Mouse (Mus musculus): ENCODE results near the gene Tbx10. TPM values are rescaled to one million over a fixed set of nuclear protein-coding genes. Genes with fewer than 3 reads are reported as not detected.
A peak's percentile ranks its signal among the peaks of the same experiment; 100 is the strongest.
"Not testable (repeated sequence)": the region's sequence is repeated elsewhere in the genome, so short reads cannot be mapped to it uniquely, and the experiment has no call there.

Gene Tbx10
- polyA plus RNA-seq, 1 experiment from 2014 or later = not detected

DNA sequence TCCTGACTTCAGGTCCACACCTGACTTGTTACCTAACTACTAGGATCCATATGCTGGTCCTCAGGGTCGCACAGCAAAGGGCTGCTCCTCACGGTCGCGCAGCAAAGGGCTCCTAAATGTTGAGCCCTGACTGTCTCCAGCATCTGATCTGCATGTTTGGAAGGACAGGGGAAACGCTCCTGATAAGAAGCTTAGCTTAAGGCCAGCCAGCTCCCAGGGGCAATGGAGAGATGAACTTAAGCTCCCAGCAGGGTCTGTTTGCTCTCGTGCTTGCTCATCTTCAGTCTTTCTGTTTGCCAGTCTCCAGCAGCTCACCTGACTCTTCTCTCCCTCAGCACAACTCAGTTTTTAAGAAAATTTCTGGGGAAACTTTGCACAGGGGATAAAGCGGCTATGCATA is 40.1 kb downstream of the Tbx10 start:
- Histone ChIP-seq H3K9ac (no peak overlapping the region), H3K9me3 (no peaks in the 10 kb centered on the region), H3K27me3 (no peaks in the 10 kb centered on the region), H3K36me3 (peaks cover 7% of the 10 kb centered on the region; the same call in 1 of the 2 replicates), H3K4me1 (0 out of 2 replicates have a peak, but pooled peaks cover 5% of the 10 kb centered on the region), H3K4me2 (replicated peaks) (no peak overlapping the region), H3K4me3 (no peak overlapping the region), H3K27ac (no peak overlapping the region)
- 63% methylated on average over 7 of the region's 7 CpGs for WGBS
- ATAC-seq (ENCODE audit: insufficient number of reproducible peaks, insufficient read depth, low FRiP score, low TSS enrichment) = no peak

DNA sequence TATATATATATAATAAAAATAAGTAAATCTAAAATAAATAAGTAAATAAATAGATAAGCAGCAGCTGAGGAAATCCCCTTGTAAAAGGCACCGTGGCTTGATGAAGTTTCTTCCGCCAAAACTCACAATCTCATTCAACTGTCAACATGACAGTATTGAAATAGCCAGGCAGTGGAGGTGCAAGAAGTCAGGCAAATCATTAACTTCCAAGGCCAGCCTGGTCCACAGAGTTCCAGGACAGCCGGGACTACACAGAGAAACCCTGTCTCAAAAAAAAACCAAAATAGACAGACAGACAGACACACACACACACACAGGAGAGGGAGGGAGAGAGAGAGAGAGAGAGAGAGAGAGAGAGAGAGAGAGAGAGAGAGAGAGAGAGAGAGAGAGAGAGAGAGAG is 40.7 kb downstream of the Tbx10 start:
- WGBS = 81% methylated on average over 3 of the region's 3 CpGs
- ATAC-seq (ENCODE audit: insufficient number of reproducible peaks, insufficient read depth, low FRiP score, low TSS enrichment) = no peak
- peaks cover 7% of the 10 kb centered on the region; the same call in 1 of the 2 replicates for H3K36me3 ChIP-seq
- H3K4me2 ChIP-seq (replicated peaks) = no peak overlapping the region
- H3K27me3 ChIP-seq = no peaks in the 10 kb centered on the region
- H3K27ac ChIP-seq = no peak overlapping the region
- H3K4me1 ChIP-seq = 0 out of 2 replicates have a peak, but pooled peaks cover 5% of the 10 kb centered on the region
- H3K9me3 ChIP-seq = no peaks in the 10 kb centered on the region
- H3K4me3 ChIP-seq = no peak overlapping the region
- no peak overlapping the region for H3K9ac ChIP-seq

GRCm38 (mm10) chr19:4033742-4034141 is 41.2 kb downstream of the Tbx10 start:
- H3K4me1 ChIP-seq = 0 out of 2 replicates have a peak, but pooled peaks cover 5% of the 10 kb centered on the region
- H3K27ac ChIP-seq = no peak overlapping the region
- H3K9me3 ChIP-seq = no peaks in the 10 kb centered on the region
- no peak for ATAC-seq (ENCODE audit: insufficient number of reproducible peaks, insufficient read depth, low FRiP score, low TSS enrichment)
- H3K27me3 ChIP-seq = no peaks in the 10 kb centered on the region
- no peak overlapping the region for H3K9ac ChIP-seq
- H3K36me3 ChIP-seq = peaks cover 7% of the 10 kb centered on the region; the same call in 1 of the 2 replicates
- no peak overlapping the region for H3K4me3 ChIP-seq
- H3K4me2 ChIP-seq (replicated peaks) = no peak overlapping the region
- 65% methylated on average over 5 of the region's 5 CpGs for WGBS

- Histone ChIP-seq H3K4me3 (no peak overlapping the region), H3K9ac (no peak overlapping the region), H3K36me3 (peaks cover 7% of the 10 kb centered on the region; the same call in 1 of the 2 replicates), H3K9me3 (no peaks in the 10 kb centered on the region), H3K27ac (no peak overlapping the region), H3K27me3 (no peaks in the 10 kb centered on the region), H3K4me2 (replicated peaks) (peak overlapping the region; percentile 25; the same call in 1 of the 2 replicates), H3K4me1 (0 out of 2 replicates have a peak, but pooled peaks cover 5% of the 10 kb centered on the region)
- ATAC-seq (ENCODE audit: insufficient number of reproducible peaks, insufficient read depth, low FRiP score, low TSS enrichment) = no peak
- 75% methylated on average over 12 of the region's 12 CpGs for WGBS
Measured at GRCm38 (mm10) chr19:4036327-4037045, 43.9 kb downstream of the Tbx10 start.

DNA sequence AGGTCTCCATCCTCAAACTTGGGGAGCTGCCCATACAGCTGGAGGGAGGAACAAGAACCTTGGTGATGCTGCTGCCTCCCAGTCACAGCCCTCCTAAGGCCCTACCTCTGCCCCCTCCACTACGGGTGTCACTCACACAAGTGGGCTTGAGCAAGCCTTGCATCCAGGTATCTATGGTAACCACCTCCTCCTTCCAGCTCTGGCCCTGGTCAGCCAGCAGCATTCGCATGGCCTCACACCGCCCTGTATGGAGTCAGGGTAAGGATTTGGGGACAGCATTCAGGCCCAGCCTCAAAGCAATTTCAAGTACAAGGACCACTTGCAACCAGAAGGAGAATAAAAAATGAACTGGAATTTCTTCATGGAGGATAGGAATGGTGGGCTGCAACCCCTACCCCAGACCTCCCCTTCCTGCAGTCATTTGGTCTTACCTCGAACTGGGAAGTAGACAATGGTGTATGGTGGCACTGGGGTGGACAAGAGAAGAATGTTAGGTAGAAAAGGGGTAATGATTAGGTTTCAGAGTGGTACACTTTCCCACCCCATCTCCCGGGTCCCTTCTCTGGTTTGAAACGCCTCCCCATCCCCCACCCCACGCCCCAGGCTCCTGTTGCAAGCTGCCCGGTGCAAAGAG is 44.7 kb downstream of the Tbx10 start:
- 25% methylated on average over 8 of the region's 8 CpGs for WGBS
- Histone ChIP-seq H3K4me3 (peak overlapping the region; percentile 61), H3K4me2 (replicated peaks) (peak overlapping the region; percentile 71), H3K27ac (peak overlapping the region; percentile 83), H3K9ac (peak overlapping the region; percentile 84)
- not testable (repeated sequence) for H3K4me1 ChIP-seq, H3K36me3 ChIP-seq, H3K9me3 ChIP-seq, H3K27me3 ChIP-seq
- 0 out of 2 replicates have a peak, but pooled peaks have one; percentile 23 for ATAC-seq (ENCODE audit: insufficient number of reproducible peaks, insufficient read depth, low FRiP score, low TSS enrichment)

DNA sequence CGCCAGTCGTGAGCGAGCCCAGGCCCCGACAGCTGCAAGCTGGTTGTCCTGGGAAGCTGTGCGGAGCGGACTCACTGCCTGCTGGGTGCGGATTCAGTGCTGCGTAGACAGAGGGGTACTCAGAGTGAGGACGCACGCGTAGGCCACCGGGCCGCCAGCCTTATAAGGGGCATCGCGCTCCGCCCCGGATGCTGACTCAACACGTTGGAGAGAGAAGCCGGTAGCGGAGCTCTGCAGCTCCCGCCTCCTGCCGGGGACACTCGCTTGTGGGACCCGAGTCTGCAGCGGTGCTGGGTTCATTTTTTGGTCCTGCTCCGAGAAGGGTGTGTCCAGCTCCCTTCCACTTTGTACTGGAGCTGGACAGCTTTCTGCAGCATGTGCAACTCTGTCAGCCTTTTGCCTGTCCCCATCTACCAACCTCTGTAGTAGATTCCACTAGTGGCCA is 45.3 kb downstream of the Tbx10 start, which contains the start of gene Gstp1:
Gene Gstp1 (minus strand): TSS at position 198 of the 445 bp plus-strand sequence.
- ATAC-seq (ENCODE audit: insufficient number of reproducible peaks, insufficient read depth, low FRiP score, low TSS enrichment) = peak; percentile 80
- H3K9me3 ChIP-seq = no peaks in the 10 kb centered on the region
- under 1% methylated on average over 26 of the region's 26 CpGs for WGBS
- H3K4me1 ChIP-seq = 0 out of 2 replicates have a peak, but pooled peaks cover 5% of the 10 kb centered on the region
- H3K36me3 ChIP-seq = peaks cover 7% of the 10 kb centered on the region; the same call in 1 of the 2 replicates
- H3K4me2 ChIP-seq (replicated peaks) = peak within 1 kb of the TSS; percentile 71
- no peaks in the 10 kb centered on the region for H3K27me3 ChIP-seq
- peak within 1 kb of the TSS; percentile 83 for H3K27ac ChIP-seq
- peak within 1 kb of the TSS; percentile 84 for H3K9ac ChIP-seq
- peak within 1 kb of the TSS; percentile 61 for H3K4me3 ChIP-seq

GRCm38 (mm10) chr19:4040941-4041340 is 48.4 kb downstream of the Tbx10 start:
- H3K9ac ChIP-seq; H3K4me2 ChIP-seq (replicated peaks); ATAC-seq (ENCODE audit: insufficient number of reproducible peaks, insufficient read depth, low FRiP score, low TSS enrichment); H3K4me3 ChIP-seq; H3K36me3 ChIP-seq; H3K27ac ChIP-seq; H3K4me1 ChIP-seq; H3K9me3 ChIP-seq; H3K27me3 ChIP-seq: not testable (repeated sequence)
- 81% methylated on average over 5 of the region's 5 CpGs for WGBS

- ATAC-seq (ENCODE audit: insufficient number of reproducible peaks, insufficient read depth, low FRiP score, low TSS enrichment); H3K27me3 ChIP-seq; H3K36me3 ChIP-seq; H3K4me3 ChIP-seq; H3K9ac ChIP-seq; H3K4me1 ChIP-seq; H3K4me2 ChIP-seq (replicated peaks); H3K9me3 ChIP-seq; H3K27ac ChIP-seq: not testable (repeated sequence)
- WGBS = 83% methylated on average over 3 of the region's 4 CpGs
Measured at GRCm38 (mm10) chr19:4041500-4041899, 48.9 kb downstream of the Tbx10 start.

DNA sequence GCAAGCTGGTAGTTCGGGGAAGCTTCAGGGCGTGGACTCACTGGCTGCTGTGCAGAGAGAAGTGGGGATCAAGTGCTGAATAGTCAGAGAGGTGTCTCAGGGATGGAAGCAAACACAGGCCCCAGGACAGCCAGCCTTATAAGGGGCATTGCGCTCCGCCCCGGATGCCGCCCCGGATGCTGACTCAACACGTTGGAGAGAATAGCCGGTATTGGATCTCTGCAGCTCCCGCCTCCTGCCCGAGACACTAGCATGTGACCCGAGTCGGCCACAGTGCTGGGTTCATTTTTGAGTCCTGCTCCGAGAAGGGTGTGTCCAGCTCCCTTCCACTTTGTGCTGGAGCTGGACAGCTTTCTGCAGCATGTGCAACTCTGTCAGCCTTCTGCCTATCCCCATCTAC is 49.6 kb downstream of the Tbx10 start:
- Histone ChIP-seq H3K9ac (no peak overlapping the region), H3K4me2 (replicated peaks) (no peak overlapping the region), H3K36me3 (no peaks in the 10 kb centered on the region), H3K4me1 (0 out of 2 replicates have a peak, but pooled peaks cover 2% of the 10 kb centered on the region), H3K27me3 (no peaks in the 10 kb centered on the region), H3K4me3 (no peak overlapping the region), H3K9me3 (no peaks in the 10 kb centered on the region), H3K27ac (no peak overlapping the region)
- ATAC-seq (ENCODE audit: insufficient number of reproducible peaks, insufficient read depth, low FRiP score, low TSS enrichment) = no peak
- 79% methylated on average over 14 of the region's 14 CpGs for WGBS

DNA sequence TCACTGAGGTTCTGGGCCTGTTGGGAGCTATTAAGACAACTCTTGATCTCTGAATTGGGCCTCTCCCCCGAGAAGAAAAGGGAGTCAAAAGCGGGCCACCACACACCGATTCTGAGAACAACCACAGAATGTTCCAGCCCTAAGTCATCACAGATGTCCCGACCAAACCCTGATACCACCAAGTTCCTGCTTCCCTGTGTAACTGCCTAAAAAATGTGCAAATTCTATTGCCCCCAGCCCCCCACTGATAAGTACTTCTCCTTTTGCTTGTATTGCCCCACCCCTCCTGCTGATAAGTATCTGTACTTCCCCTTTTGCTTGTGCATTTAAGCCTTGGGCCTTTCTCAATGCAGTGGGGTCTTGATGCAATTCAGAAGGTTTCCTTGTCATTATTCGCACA is 51.6 kb downstream of the Tbx10 start:
- H3K4me3 ChIP-seq; H3K27ac ChIP-seq; H3K4me2 ChIP-seq (replicated peaks); H3K27me3 ChIP-seq; H3K9me3 ChIP-seq; H3K4me1 ChIP-seq; H3K36me3 ChIP-seq; ATAC-seq (ENCODE audit: insufficient number of reproducible peaks, insufficient read depth, low FRiP score, low TSS enrichment); H3K9ac ChIP-seq: not testable (repeated sequence)
- WGBS = 78% methylated on average over 5 of the region's 5 CpGs

DNA sequence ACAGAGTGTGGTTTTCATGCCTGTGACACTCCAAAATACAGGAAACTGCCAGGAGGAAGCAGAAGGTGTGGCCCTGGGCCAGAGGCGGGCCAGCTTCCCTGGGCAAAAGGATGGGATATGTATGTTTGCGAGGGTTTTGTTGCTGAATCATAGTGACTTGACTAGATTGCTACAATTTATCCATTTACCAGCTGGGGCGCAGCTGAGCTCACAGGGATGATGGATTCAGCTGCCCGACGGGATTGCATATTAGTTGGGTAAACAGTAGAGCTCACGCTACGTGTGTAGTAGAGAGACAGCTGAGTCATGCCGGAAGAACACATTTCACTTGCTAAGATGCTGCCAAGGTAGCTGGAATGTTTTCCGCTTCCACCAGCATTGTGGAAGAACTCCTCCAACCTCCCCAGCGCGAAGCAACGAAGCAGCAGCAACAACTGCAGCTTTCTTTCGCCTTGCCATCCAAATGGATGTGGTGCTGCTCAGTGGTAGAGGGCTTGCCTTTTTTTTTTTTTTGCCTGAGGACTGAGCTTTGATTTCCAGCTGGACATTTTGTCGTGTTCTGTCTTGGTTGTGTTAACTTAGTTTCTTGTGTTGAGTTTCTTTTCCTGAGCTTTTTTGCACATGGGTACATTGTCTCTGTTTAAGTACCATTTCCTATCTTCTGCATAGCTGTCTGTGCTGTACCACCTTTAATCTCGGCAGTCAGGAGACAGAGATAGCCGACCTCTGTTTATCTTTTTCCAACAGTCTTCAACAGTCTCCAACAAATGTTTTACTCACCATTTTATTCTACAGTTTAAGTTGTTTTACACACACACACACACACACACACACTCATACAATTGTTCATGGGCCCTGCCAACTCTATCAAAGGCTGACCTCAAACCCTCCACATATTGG is 53.7 kb downstream of the Tbx10 start, which contains the start of gene Gstp2:
Gene Gstp2 (minus strand): TSS at position 58 of the 900 bp plus-strand sequence.
- no peaks in the 10 kb centered on the region for H3K27me3 ChIP-seq
- ATAC-seq (ENCODE audit: insufficient number of reproducible peaks, insufficient read depth, low FRiP score, low TSS enrichment) = no peak
- no peaks in the 10 kb centered on the region for H3K36me3 ChIP-seq
- 0 out of 2 replicates have a peak within 1 kb of the TSS, but pooled peaks have one; percentile 19 for H3K4me2 ChIP-seq (replicated peaks)
- no peak within 1 kb of the TSS for H3K4me3 ChIP-seq
- 55% methylated on average over 16 of the region's 16 CpGs for WGBS
- H3K9me3 ChIP-seq = 0 out of 2 replicates have a peak, but pooled peaks cover 3% of the 10 kb centered on the region
- no peak within 1 kb of the TSS for H3K27ac ChIP-seq
- H3K4me1 ChIP-seq = 0 out of 2 replicates have a peak, but pooled peaks cover 2% of the 10 kb centered on the region
- H3K9ac ChIP-seq = no peak within 1 kb of the TSS; the same call in 1 of the 2 replicates

Measured in embryonic facial prominence, embryonic 12.5 days (tissue).